Mouse (Mus musculus) megakaryocyte, embryonic 14.5 days (primary cell): ENCODE data around the gene Rnf167.

ENCODE experiments used
- FLI1 ChIP-seq: IDR thresholded peaks from 2 replicates; pipeline ENCODE4 v1.6.1; 2012; ENCODE audit warnings: low read length, inconsistent platforms, mixed read lengths
- GATA1 ChIP-seq: IDR thresholded peaks from 3 replicates; pipeline ENCODE4 v1.6.1; 2012; ENCODE audit warnings: mixed read lengths, low read length, inconsistent platforms, borderline replicate concordance

DNA sequence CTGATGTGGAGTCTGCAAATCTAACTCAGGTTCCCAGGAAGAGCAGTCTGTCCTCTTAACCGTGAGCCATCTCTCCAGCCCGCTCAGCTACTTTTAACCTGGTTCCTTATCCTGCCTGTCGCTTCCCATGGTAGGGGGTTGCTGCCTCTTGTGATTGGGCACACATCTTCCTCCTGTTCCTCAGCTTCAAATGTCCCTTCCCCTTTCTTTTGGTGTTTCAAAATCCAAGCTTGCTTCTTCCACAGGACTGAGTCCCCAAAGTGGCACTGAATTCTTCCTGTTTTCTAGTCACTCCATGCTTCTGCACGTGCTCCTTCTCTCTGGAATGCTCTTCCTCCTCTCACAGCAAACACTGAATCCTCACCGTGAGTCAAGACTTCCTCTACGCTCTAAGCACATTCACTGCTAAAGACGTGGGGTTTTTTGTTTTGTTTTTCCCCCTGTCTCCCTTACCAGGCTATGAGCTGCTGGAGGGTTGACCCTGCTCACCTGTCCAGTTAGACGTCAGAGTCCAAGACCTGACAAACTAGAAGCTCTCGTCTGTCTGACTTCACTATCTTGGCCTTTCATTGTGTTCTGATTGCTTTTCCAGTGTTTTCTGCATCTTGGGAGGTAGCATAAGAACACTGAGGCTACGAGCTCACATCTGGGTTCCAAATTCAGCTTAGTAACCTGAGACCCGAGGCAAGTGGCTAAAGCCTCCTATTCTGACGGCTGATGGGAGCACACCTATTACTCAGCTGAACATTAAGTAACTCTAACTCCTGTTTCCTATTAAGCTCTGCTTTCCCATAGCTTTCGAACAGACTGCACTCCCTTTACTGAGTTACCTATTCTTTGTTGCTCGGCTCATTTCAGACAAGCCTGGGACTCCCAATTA lies 20.5 kb downstream of the Rnf167 start:
- TF ChIP-seq GATA1: no peak
- TF ChIP-seq FLI1: no peak
